Mouse (Mus musculus): ENCODE results near the gene Foxk1. TPM values are rescaled to one million over a fixed set of nuclear protein-coding genes. Genes with fewer than 3 reads are reported as not detected.

Gene Foxk1
- polyA plus RNA-seq, 1 experiment from 2014 or later, result 29.3 TPM

DNA sequence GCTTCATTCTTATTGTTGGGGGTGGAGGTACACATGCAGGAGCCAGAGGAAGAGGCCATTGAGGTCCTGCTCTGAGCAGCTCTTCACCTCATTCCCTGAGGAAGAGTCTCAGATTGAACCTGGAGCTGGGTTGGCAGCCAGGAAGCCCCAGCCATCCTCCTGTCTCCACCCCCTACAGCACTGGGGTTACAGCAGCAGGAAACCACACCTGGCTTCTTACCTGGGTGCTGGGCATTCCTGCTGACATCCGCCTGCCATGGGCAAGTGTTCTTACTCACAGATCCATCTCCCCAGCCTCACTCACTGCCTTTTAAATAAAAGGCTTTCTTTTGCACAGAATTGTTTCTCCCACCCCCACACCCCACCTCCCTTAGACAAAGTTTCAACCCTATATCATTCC, 3.0 kb downstream of the Foxk1 start:
- POLR2A ChIA-PET, result interaction anchor here (1.0 to 2.3 kb wide), 2 partner anchors 8 to 40 kb away, joined by 4 to 11 read pairs; no protein-coding TSS in a partner anchor
- in situ Hi-C loops (cut with MboI; ENCODE audit: low pct_unique_long_range_greater_than_20kb), result loop anchor here (5.0 kb wide), 1 partner anchor 37 kb away; no protein-coding TSS in a partner anchor
- TF ChIP-seq CTCF (IDR thresholded peaks at IDR 0.05), result no peak
- CTCF ChIA-PET, result interaction anchor here (1.5 to 2.2 kb wide), 2 partner anchors 8 to 11 kb away, joined by 4 to 8 read pairs; no protein-coding TSS in a partner anchor
- ATAC-seq (no peak), DNase-seq (ENCODE audit: low read depth, low spot score) (no peak)
- no peaks in the 10 kb centered on the region for H3K27me3 ChIP-seq

- CTCF ChIA-PET, result no interaction called here
- DNase-seq (ENCODE audit: low read depth, low spot score), result no peak
- H3K27me3 ChIP-seq, result no peaks in the 10 kb centered on the region
- in situ Hi-C loops (cut with MboI; ENCODE audit: low pct_unique_long_range_greater_than_20kb), result loop anchor here (5.0 kb wide), 1 partner anchor 37 kb away; no protein-coding TSS in a partner anchor
- POLR2A ChIA-PET, result no interaction called here
- ATAC-seq, result no peak
- no peak for TF ChIP-seq CTCF (IDR thresholded peaks at IDR 0.05)
Measured at GRCm38 (mm10) chr5:142405426-142405825, 4.1 kb downstream of the Foxk1 start.

GRCm38 (mm10) chr5:142406401-142406800, 5.1 kb downstream of the Foxk1 start:
- POLR2A ChIA-PET, result no interaction called here
- CTCF ChIA-PET, result no interaction called here
- TF ChIP-seq CTCF (IDR thresholded peaks at IDR 0.05), result no peak
- in situ Hi-C loops (cut with MboI; ENCODE audit: low pct_unique_long_range_greater_than_20kb), result loop anchor here (5.0 kb wide), 1 partner anchor 36 kb away; no protein-coding TSS in a partner anchor
- no peak for DNase-seq (ENCODE audit: low read depth, low spot score)
- ATAC-seq, result no peak
- no peaks in the 10 kb centered on the region for H3K27me3 ChIP-seq

DNA sequence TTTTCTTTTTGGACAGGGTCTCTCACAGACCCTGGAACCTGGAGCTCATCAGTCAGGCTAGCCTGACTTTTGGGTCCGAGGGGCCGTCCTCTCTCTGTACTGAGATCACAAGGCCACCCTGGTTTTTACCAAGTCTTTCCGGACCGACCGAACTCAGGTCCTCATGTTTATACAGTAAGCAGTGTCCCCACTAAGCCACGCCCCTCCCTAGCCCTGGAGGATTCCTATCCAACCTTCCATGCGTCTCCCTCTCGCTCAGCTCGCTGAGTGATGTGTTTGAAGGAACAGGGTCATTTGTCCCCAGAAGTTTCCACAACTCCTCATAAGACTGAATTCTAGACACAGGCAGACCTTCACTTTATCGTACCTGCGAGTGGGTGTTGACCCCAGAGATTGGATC, 5.6 kb downstream of the Foxk1 start:
- ChIA-PET CTCF (interaction anchor here (1.0 kb wide), 1 partner anchor 34 kb away, joined by 4 read pairs; no protein-coding TSS in a partner anchor), POLR2A (no interaction called here)
- no peak for TF ChIP-seq CTCF (IDR thresholded peaks at IDR 0.05)
- DNase-seq (ENCODE audit: low read depth, low spot score) (no peak), ATAC-seq (no peak)
- no peaks in the 10 kb centered on the region for H3K27me3 ChIP-seq
- in situ Hi-C loops (cut with MboI; ENCODE audit: low pct_unique_long_range_greater_than_20kb), result loop anchor here (5.0 kb wide), 1 partner anchor 35 kb away; no protein-coding TSS in a partner anchor

DNA sequence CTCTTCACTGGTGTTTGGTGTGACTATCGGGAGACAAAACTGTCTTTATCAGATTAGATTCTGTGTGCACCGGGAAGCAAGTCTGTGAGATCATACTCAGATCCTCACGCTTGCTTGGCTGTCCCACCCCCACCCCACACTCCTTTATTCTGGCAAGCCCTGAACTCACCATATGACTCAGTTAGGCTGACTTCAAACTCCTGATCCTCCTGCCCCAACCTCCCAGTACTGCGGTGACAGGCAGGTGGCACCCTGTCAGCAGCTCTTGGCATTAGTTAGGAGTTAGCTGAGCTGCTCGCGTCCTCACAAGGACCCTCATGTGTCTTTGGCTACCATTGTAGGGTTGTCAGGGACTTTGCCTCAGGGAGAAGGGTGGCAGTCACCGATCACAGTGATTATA, 6.1 kb downstream of the Foxk1 start:
- ATAC-seq (no peak), DNase-seq (ENCODE audit: low read depth, low spot score) (no peak)
- ChIA-PET CTCF (interaction anchor here (1.0 kb wide), 1 partner anchor 34 kb away, joined by 4 read pairs; no protein-coding TSS in a partner anchor), POLR2A (no interaction called here)
- in situ Hi-C loops (cut with MboI; ENCODE audit: low pct_unique_long_range_greater_than_20kb), result loop anchor here (5.0 kb wide), 1 partner anchor 35 kb away; no protein-coding TSS in a partner anchor
- no peaks in the 10 kb centered on the region for H3K27me3 ChIP-seq
- no peak for TF ChIP-seq CTCF (IDR thresholded peaks at IDR 0.05)

- ChIA-PET CTCF (interaction anchor here (0.9 to 1.8 kb wide), 3 partner anchors 15 to 41 kb away, joined by 3 to 8 read pairs (median 4); no protein-coding TSS in a partner anchor), POLR2A (no interaction called here)
- H3K27me3 ChIP-seq, result no peaks in the 10 kb centered on the region
- in situ Hi-C loops (cut with MboI; ENCODE audit: low pct_unique_long_range_greater_than_20kb), result loop anchor here (5.0 kb wide), 1 partner anchor 33 kb away; no protein-coding TSS in a partner anchor
- TF ChIP-seq CTCF (IDR thresholded peaks at IDR 0.05), result no peak
- ATAC-seq (no peak), DNase-seq (ENCODE audit: low read depth, low spot score) (no peak)
Measured at GRCm38 (mm10) chr5:142409169-142409568, 7.9 kb downstream of the Foxk1 start.

DNA sequence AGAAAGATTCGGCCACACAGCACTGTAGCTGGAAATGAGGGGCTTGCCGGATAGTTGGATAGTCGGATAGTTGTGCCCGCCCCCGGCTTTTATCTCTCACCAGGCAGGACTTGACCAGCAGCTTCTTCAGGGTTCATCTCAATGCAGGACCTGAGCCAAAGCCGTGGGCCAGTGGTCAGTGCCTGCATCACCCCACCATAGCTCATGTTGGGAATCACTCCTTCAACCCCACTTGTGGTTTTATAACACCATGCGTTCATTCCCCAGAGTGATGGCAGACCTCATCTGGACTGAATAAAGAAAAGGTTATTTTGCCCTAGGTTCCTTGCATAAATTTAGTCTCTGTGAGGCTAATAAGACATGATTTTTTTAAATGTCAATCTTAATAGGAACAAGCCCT, 9.1 kb downstream of the Foxk1 start:
- ChIA-PET CTCF (interaction anchor here (1.1 to 1.8 kb wide), 3 partner anchors 14 to 38 kb away, joined by 3 to 8 read pairs (median 4); no protein-coding TSS in a partner anchor), POLR2A (interaction anchor here (0.5 to 1.2 kb wide), 3 partner anchors 8 to 43 kb away, joined by 3 to 4 read pairs (median 3); partner anchors contain the start of gene Foxk1)
- no peaks in the 10 kb centered on the region for H3K27me3 ChIP-seq
- no peak for TF ChIP-seq CTCF (IDR thresholded peaks at IDR 0.05)
- DNase-seq (ENCODE audit: low read depth, low spot score), result no peak
- ATAC-seq, result no peak
- in situ Hi-C loops (cut with MboI; ENCODE audit: low pct_unique_long_range_greater_than_20kb), result no loop called here

- TF ChIP-seq CTCF (IDR thresholded peaks at IDR 0.05), result no peak
- CTCF ChIA-PET, result interaction anchor here (1.0 to 1.8 kb wide), 6 partner anchors 10 to 28 kb away, joined by 3 to 8 read pairs (median 6); no protein-coding TSS in a partner anchor
- no peaks in the 10 kb centered on the region for H3K27me3 ChIP-seq
- in situ Hi-C loops (cut with MboI; ENCODE audit: low pct_unique_long_range_greater_than_20kb), result no loop called here
- POLR2A ChIA-PET, result interaction anchor here (1.1 to 1.6 kb wide), 3 partner anchors 10 to 24 kb away, joined by 3 to 11 read pairs (median 7); partner anchors contain the start of gene Foxk1
- DNase-seq (ENCODE audit: low read depth, low spot score), result no peak
- ATAC-seq, result no peak
Measured at GRCm38 (mm10) chr5:142412678-142413385, 11.5 kb downstream of the Foxk1 start.

GRCm38 (mm10) chr5:142413723-142414445, 12.6 kb downstream of the Foxk1 start:
- ChIA-PET POLR2A (interaction anchor here (0.7 kb wide), 1 partner anchor 9 kb away, joined by 3 read pairs; no protein-coding TSS in a partner anchor), CTCF (interaction anchor here (1.1 to 1.4 kb wide), 2 partner anchors 11 to 31 kb away, joined by 4 read pairs; no protein-coding TSS in a partner anchor)
- no peaks in the 10 kb centered on the region for H3K27me3 ChIP-seq
- in situ Hi-C loops (cut with MboI; ENCODE audit: low pct_unique_long_range_greater_than_20kb), result no loop called here
- DNase-seq (ENCODE audit: low read depth, low spot score) (no peak), ATAC-seq (peak; percentile 25)
- no peak for TF ChIP-seq CTCF (IDR thresholded peaks at IDR 0.05)

GRCm38 (mm10) chr5:142415401-142415800, 14.1 kb downstream of the Foxk1 start:
- no peak for DNase-seq (ENCODE audit: low read depth, low spot score)
- ChIA-PET POLR2A (interaction anchor here (0.5 to 1.0 kb wide), 2 partner anchors 37 to 1584 kb away, joined by 3 read pairs; no protein-coding TSS in a partner anchor), CTCF (no interaction called here)
- in situ Hi-C loops (cut with MboI; ENCODE audit: low pct_unique_long_range_greater_than_20kb), result no loop called here
- no peaks in the 10 kb centered on the region for H3K27me3 ChIP-seq
- TF ChIP-seq CTCF (IDR thresholded peaks at IDR 0.05), result no peak
- no peak for ATAC-seq
